Mouse (Mus musculus): ENCODE data around the gene Phkb.

Phkb gene

GRCm38 (mm10) chr8:85958391-85958790 is 117.6 kb downstream of the Phkb start:
- DNase-seq, result no peak

DNA sequence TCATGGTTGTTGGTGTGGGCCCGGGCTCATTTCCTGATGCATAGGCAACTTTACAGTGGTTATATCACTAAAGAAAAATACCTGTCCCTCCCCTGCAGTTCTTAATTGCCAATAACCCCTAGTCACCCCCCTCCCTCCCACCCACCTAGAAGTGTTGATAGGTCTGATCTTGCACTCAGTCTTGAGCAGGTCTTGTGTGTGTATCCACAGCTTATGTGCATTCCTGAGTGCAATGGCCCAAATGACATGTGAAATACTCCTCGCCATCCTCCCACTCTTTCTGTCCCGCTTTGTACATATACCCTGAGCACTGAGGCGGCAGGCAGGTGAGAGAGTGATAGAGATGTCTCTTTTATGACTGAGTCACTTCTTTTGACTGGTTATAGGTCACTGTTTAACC is 119.1 kb downstream of the Phkb start:
- no peak for DNase-seq

DNA sequence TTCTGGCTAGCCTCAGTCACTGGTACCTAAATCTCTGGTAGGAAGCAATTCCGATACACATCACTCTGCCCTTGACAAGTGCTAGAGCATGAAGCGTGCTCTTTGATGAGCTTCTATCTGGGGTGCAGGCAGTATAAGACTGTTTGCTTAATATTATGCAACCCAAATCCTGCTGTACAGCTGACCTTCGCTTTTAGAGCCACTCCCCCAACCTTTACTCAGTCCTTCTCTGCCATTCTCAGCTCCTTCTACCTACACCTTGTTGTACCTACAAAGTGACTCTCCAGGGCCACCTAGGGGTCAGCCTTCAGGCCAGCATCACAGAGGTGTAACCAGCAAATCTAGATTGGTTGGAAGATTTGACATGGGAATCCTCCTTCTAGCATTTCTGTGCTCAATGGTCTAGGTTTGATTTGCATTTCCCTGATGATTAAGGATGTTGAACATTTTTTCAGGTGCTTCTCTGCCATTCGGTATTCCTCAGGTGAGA is 136.9 kb downstream of the Phkb start:
- no peak for DNase-seq

DNA sequence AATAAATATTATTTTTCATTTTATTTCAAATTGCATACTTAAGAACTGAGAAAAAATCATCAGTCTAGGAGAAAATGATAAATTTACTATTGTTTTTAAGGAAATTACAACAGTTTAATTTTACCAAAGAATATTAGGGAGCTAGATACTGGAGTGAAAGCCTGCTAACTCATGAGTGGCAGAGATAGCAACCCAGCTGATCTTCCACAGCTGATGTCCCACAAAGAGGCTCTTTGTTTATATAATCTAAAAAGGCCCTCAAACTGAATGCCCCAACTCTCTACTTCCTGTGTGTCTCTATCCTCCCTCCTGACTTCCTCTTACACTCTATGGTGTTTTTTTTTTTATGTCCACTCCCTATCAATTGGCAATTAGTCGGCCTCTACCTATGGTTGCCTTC is 152.2 kb downstream of the Phkb start:
- DNase-seq, result no peak

GRCm38 (mm10) chr8:85993661-85994060 is 152.9 kb downstream of the Phkb start:
- no peak for DNase-seq

DNA sequence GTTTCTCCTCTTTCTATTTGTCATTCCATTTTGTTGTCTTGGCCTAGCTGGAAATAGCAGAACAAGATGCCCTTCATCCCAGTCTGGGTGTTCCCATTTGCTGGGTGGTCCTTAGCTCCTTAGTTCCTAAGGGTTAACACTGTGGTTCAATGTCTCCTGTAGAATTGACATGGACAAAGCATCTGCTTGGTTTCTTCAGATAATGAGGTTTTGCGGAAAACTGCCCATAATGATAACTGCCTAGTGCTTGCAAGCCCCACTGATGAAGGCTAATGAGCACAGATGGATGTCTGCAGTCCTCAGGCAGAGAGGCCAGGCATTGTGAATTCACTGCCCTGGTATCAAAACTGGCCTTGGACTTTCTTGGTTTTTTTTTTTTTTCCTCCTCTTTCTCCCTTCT is 155.2 kb downstream of the Phkb start:
- DNase-seq, result no peak

- no peak for DNase-seq
These were observed 165.7 kb downstream of the Phkb start for GRCm38 (mm10) chr8:86006485-86006884.

DNA sequence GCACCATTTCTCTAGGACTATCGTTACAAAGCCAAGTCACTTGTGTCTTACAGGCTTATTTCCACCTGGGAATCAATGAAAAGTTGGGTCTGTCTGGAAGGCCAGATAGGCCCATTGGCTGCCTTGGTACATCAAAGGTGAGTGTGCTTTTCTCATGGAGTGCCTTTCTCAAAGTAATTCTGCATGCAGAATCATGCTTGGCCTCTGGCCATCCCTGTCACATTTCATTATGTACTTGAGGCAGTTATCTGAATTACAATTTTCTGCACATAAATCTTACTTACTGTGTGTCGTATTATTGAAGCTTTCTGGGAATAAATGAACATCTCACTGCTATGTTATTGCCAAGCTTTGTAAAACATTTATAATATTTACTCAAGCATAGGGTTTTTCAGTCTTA is 176.0 kb downstream of the Phkb start:
- no peak for DNase-seq

GRCm38 (mm10) chr8:86028646-86029312 is 188.0 kb downstream of the Phkb start:
- DNase-seq, result peak; percentile 60

DNA sequence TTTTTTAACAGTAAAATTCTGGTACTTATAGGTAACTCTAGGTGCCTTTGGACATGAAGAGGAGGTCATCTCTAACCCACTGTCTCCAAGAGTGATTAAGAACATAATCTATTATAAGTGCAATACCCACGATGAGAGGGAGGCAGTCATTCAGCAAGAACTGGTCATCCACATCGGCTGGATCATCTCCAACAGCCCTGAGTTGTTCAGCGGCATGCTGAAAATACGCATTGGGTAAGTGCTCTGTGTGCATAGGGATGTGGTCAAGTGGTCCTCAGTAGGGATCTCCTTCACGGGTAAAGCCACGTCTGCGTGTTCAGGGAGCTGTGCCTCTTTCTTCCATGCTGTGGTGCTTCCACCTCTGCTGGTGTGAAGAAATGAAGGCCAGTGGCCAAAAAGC is 188.7 kb downstream of the Phkb start:
- no peak for DNase-seq

- DNase-seq, result no peak
These were observed 194.1 kb downstream of the Phkb start for GRCm38 (mm10) chr8:86034662-86035365.

DNA sequence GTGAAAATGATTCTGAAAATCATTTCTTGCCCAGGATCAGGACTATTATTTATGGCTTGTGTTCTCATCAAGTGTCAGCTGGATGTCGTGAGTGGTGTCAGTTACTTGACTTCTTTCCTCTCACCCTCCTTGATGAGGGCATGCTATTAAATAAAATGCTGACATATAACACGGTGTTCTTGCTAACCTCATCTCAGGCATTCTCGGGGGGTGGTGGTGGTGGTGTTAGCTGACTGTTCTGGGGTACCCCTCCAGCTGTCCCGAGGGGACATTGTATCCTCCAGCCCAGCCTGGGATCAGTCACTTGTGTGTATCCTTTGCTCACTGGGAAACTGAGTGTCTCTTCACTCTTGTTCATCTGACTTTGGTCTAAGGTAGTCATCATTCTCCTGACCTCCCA is 194.6 kb downstream of the Phkb start:
- DNase-seq, result no peak

DNA sequence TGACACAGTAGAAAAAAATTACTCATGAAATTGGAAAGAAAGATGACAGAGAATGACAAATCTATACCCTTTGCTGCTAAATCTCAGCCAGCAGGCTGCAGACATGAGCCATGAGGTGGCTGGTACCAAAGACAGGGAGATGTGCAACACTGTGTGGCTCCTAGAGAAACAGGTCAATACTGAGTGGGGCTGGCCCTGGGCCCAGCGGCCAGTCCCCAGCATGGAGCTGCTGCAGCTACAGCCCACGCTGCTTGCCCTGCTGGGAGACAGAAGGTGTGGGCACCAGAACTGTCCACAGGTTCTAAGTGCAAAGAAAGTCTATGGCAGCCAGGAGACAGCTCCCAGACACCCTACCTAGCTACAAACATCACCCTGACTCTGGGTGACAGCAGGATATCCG is 197.7 kb downstream of the Phkb start:
- DNase-seq, result no peak

DNA sequence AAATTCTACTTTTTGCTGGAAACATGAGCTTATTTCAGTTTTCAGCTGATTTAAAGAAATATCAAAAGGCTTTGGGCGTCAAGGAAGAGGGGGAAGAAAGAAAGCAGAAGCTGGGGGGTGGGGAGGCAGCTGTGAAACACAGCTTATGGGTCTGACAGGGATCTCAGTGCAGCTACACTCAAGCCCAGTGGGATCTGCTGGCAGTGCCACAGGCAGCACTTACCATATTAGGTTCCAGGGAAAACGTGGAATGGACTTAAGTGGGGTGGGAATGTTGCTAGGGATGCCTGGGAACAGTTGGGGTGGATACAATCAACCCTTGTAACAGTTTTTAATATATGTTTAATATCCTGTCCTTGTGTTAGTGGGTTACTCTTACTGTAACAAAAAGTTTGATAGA is 201.3 kb downstream of the Phkb start:
- DNase-seq, result no peak

DNA sequence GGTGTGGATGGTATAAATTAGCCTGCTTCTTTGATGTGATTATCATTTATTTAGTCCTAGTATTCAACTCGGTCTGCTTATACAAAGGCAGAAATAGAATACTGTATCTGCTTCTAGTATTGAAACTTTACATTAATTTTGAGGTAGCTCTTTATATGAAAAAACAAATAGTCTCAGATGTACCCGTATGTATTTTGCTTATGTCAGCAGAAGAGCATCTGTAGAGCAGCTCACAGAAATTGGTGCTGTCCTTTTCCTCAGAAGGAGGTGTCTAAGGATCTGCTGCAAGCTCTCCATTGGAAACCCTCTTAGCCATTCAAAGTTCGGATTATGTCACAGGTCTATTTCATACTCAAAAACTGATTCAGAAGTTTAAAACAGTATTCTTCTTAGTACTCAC is 210.1 kb downstream of the Phkb start:
- DNase-seq, result no peak

DNA sequence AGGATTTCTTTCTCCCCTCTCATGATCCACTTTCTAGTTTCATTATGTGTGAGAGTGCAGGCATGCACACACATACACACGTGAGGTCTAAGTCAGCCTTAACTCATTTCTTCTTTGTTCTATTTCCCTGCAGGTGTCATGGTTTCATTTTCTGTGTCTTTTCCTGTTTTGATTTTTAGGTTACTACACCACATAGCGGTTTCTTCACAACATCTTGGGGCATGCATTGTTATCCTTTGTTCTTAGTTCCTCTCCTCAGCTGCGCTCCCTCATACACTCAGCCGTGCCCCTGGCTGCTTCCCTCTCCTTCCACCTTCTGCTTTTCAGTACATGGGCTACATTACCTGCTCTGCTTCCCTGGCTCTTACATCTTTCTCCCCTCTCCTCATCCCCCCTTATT is 211.2 kb downstream of the Phkb start:
- DNase-seq, result no peak

DNA sequence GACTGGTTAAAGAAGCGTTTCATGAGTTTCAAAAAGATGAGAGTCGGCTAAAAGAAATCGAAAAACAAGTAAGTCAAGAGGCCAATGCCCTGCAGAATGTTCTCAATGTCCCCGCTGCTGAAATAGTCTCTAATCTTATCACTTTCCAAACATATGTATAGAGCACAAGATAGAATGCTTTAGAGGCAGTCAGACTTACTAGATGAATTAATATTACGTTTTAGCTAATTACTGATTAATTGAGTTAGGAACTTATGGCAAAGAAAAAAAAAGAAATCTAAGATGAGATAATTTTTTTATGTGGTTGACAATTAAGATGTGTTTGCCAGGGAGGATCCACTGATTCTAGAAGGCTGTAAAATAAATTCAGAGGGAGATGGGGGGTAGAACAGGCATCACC is 217.9 kb downstream of the Phkb start:
- DNase-seq, result no peak

- no peak for DNase-seq
These were observed 218.4 kb downstream of the Phkb start for GRCm38 (mm10) chr8:86059130-86059529.

DNA sequence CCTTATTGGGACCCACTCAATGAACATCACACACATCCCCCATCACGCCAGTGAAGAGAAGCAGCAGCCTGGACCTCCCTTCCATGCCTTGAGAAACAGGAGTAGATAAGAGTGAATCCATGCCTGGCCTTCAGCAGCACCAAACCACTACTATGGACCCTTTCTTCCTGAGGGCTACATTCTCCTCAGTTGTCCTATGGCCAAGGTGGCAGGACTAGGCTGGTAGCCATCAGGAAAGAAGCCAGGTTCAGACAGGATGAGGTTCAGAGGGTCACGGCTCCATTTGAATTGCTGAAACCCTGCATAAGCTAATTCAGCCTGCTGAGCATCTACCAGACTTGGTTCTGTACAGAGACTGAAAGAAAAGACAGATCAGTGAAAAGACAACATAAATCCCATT is 222.7 kb downstream of the Phkb start:
- no peak for DNase-seq

GRCm38 (mm10) chr8:86079433-86079832 is 238.7 kb downstream of the Phkb start:
- DNase-seq, result no peak

DNA sequence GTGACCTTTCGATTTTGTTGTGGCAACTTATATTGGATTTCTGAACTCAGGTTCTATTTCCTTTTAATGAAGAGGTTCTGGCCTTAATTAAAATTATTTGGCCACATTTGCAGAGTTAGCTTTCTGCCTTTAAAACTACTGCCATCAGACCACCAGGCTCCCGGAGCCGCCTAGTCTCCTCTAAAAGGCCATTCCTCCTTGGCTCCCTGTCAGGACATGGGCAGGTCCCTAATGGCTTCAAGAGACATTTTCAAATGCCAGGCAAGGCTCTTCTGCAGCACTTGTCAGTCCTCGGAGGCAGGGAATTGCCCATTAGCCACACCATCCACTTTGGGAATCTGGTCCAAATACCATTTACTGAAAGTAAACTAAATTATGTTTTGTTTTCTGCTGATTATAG is 242.6 kb downstream of the Phkb start:
- no peak for DNase-seq

- DNase-seq, result no peak
These were observed 246.0 kb downstream of the Phkb start for GRCm38 (mm10) chr8:86086791-86087190.

DNA sequence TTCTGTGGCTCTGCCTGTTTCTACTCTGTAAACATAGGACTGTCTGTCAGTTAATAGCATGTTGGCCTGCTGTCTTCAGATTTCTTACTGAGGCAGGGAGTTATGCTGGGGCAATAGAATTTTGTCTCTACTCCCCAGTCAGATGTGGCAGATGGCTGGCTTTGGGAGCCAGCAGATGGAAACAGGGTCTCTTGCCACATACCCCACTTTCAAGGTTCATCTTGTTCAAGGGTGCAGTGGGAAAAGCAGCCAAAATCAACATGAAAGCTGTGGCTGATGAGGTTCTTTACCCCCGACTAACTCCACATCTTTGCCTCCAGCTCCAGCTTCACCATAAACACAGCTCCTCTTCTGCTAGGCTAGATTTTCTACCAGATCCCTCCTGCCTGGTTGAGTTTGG is 246.7 kb downstream of the Phkb start:
- DNase-seq, result no peak

GRCm38 (mm10) chr8:86090666-86091065 is 249.9 kb downstream of the Phkb start:
- DNase-seq, result no peak
